Mouse (Mus musculus): ENCODE measurements around the gene Afap1. TPM values are rescaled to one million over a fixed set of nuclear protein-coding genes. Genes with fewer than 3 reads are reported as not detected.

The Afap1 gene
- total RNA-seq, 2 experiments from 2014 or later, result 21.1 to 25.9 TPM

DNA sequence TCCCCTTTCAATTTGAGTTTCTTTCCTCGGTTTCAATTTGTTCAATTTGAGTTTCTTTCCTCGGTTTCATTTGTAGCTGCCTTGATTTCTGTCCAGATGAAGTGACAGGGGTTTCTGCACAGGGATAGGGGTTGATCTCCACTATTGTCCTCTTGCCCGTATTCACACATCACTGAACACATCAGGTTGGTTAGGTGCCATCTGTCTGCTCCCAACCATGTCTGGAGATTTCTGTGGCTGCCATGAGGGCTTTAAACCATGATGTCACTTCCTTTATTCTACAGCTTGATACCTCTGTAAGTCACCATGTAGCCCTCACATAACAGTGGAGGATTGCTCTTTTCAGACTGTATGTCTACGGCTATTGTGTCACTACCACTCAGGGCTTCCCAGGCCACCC lies 4.0 kb downstream of the Afap1 start:
- DNase-seq, result no peak

DNA sequence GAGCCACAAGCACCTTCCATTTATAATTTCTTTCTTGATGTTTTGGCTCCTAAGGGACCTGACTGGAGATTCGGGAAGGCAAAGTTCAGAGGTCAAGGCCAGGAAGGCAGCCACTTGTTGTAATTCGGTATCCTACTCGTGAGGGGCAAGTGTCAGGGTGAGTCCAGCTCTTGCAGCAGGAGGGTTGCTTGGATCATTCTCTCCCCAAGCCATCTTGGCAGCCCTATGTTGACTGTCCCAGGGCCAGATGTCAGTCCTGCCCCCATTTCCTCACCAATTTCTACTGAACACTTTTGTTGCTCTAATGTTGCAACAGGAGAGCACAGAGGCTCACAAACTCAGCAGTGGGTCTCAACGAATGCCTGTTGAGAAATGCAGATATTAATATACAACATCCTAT lies 5.0 kb downstream of the Afap1 start:
- peak in 1 of 2 experiments; percentile 32 for DNase-seq

DNA sequence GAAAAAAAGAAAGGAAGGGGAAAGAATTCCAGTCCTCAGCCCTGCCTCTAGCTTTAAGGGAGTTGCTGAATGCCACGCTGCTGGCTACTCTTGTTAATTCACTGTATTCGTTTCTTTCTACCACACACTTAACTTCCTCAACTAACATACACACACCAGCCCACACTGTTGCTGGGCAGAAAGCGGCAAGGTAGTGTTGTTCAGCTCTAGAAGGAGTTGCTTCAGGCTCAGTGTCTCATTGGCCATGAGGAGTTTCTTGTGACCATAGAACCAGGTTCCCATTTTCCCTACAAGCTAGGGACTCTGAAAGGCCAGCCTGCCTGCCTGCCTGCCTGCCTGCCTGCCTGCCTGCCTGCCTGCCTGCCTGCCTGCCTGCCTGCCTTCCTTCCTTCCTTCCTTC lies 5.9 kb downstream of the Afap1 start:
- DNase-seq, result no peak

DNA sequence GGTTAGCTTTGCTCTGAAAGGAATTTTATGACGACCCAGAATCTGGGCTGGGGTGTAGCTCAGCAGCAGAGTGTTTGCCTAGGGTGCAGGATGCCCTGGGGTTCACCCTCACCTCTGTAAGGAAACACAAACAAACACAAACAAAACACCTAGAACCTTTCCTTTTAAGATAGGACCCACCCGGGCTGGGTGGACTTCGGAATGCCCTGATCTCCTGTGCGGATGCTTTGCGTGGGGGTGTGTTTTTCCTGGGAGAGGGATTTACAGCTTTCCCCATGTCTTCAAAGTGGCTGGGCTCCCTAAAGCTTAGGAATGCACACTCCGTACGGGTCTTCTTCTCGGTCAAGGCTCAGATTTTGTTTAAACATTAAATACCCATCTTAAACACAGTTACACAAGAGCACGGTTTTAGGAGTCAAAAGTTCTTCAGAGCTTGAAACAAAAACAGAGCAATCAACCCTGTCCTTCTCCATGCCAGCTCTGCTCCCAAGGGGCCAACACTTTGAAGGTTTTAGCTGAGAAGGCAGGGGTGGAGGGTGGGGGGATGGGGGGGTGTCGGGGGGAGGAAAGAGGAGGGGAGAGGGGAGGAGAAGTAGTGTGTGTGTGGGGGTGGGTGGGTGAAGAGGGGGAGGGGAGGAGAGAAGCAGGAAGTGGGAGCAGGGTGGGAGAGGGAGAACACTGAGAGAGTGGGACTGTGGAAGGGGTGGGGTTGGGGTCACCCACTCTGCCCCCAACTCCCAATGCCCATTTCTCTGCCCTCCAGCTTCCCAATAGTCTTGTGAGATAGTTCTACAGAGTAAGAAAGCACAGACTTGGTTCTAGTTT lies 7.5 kb downstream of the Afap1 start:
- DNase-seq, result no peak

DNA sequence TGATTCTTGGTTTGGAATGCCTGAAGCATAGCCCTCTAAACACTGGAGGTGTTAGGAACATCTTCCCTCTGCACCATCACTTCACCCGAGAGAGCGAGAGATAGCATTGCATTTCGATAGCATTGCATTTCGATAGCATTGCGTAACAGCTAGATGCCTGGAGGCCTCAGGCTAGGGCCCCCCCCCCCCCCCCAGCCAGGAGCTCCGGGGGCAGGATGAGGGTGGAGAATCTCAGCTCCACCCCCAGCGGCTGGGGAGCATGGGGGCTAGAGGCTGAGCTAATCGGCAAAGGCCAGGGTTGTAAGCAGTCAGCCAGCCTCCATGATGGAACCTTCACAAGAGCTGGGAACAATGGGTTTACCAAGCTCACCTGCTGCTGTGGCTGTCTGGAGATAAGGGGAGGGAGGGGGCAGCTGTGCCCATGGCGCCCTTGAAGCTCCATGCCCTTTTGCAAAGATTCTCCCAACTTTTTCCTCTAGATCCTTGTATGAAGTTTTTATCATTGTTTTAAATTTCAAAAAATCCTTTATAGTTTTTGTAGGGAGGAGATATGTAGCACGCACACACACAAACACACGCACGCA lies 8.2 kb downstream of the Afap1 start:
- no peak for DNase-seq

- no peak for DNase-seq
These were observed 10.3 kb downstream of the Afap1 start for GRCm38 (mm10) chr5:35903456-35903855.

DNA sequence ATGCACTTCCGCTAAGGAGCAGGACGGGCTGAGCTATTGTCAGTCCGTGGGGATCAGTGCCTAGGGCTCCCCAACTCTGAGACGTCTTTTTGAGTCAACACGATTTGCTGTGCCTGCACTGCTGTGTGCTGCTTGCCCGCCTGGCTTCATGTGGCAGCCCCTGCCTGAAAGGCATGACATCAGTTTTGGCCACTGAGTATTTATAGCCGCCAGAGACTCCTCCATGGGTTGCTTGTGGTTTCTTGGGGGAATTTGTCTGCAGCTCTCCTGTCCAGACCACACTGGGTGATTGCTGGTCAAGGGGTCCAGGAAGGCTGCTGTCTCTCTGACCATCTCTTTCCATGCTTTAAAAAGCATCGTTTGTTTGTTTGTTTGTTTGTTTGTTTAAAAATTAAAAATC lies 12.2 kb downstream of the Afap1 start:
- no peak for DNase-seq

GRCm38 (mm10) chr5:35907090-35907489 lies 14.0 kb downstream of the Afap1 start:
- no peak for DNase-seq

DNA sequence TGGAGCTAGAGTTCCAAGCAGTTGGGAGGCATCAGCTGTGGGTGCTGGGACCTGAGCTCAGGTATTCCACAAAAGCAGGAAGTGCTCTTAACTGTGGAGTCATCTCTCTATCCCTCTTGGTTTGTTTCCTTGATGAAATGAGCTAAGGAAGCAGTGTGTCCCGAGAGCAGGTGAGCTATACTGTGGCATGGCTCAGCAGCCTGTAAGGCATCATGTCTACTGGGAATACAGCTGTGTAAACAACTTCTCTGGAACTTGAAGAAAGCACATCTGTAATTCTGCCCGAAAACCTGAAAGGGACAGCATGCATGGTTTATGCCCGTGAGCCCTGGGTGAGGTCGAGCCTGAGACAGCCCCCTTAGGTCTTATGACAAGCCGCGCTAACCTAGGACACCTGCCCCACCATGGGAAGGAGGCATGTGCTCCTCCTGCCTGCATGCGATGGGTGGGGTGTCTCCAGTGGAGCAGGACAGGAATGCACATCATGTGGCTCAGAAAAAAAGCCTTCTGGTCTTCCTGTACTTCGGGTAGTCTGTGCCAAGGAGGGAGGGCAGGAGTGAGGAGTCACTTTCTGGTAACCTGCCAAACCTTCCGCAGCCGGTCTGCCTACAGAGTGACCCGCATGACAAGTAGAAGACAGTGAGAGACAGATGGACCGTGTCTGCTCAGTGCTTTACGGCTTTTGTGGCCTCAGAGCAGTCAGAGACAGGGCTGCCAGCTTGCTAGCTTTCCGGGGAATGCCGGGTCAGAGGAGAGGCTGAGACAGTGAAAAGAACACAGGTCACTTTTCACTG lies 14.7 kb downstream of the Afap1 start:
- DNase-seq, result peak; percentile 87

- DNase-seq, result no peak
These were observed 15.7 kb downstream of the Afap1 start for GRCm38 (mm10) chr5:35908626-35909443.

GRCm38 (mm10) chr5:35915629-35916300 lies 22.6 kb downstream of the Afap1 start:
- DNase-seq, result peak; percentile 27 to 58

GRCm38 (mm10) chr5:35916666-35917065 lies 23.5 kb downstream of the Afap1 start:
- no peak for DNase-seq

DNA sequence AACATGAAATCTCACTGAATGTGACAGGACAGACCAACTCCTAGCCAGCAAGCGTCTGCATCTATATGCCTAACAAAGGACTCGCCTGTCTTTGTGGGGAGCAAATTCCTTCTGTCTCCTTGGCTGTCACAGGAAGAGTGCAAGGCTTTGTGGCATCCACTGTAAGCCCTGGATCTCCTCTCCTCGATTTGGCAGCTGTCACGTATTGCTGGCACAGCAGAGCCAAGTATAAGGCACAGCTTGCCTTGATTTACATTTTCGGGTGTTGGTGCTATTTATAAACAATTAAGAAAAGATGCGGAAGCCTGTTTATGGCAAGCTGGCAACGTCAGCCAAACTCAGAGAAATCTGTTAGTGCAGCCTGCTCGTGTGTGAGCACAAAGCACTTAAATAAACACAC lies 25.3 kb downstream of the Afap1 start:
- DNase-seq, result no peak

- no peak for DNase-seq
These were observed 27.0 kb downstream of the Afap1 start for GRCm38 (mm10) chr5:35920076-35920475.

GRCm38 (mm10) chr5:35920557-35920956 lies 27.4 kb downstream of the Afap1 start:
- DNase-seq, result no peak

- DNase-seq, result no peak
These were observed 28.0 kb downstream of the Afap1 start for GRCm38 (mm10) chr5:35921141-35921540.

GRCm38 (mm10) chr5:35921595-35922254 lies 28.6 kb downstream of the Afap1 start:
- peak; percentile 44 to 62 for DNase-seq

DNA sequence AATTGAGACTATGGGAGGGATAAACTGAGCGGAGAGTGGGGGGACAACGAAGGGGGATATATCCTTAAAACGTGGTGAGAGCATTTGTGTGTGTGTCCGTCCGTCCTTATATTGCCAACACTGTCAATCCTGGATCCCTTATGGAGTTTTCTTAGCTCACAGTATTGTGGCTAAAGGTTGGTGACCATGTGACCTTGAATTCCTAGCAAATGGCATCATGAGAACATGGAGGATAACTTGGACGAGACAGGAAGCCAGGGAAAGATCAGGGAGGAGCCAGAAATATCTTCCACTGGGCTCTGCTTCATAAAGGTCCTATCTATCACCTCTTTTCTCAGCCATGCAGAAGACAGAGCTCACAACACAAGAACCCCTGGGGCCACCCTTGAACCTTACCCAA lies 30.3 kb downstream of the Afap1 start:
- DNase-seq, result no peak

GRCm38 (mm10) chr5:35925171-35925634 lies 32.1 kb downstream of the Afap1 start:
- DNase-seq, result no peak

GRCm38 (mm10) chr5:35926511-35926910 lies 33.4 kb downstream of the Afap1 start:
- DNase-seq, result no peak

- no peak for DNase-seq
These were observed 38.2 kb downstream of the Afap1 start for GRCm38 (mm10) chr5:35931296-35931695.
